In genomic region chr12:58550859-58551761, GRCm38 (mm10) we compare ENCODE assay signal across 16 mouse cellular contexts.
A peak's percentile ranks its signal among the peaks of the same experiment; 100 is the strongest.
DNase-seq lines count a peak whose midpoint lies in the region; ATAC-seq and TF ChIP-seq lines count a peak whose summit lies in the region.
"Had no signal": no experiment of that assay in that cellular context is flagged by ENCODE, and none has a peak within 500 bp of the region (broad histone marks: within the 10 kb centered on the region; RNA-seq: fewer than 3 reads in every experiment).

No protein-coding gene starts in this region.

- no peak overlapping the region for H3K27ac ChIP-seq in midbrain, embryonic 12.5 days (replicated peaks)
- no peak overlapping the region for H3K27ac ChIP-seq in midbrain, embryonic 10.5 days (replicated peaks)
- H3K27ac ChIP-seq in embryonic facial prominence, embryonic 15.5 days (replicated peaks): no peak overlapping the region
- H3K27ac ChIP-seq in limb, embryonic 12.5 days: peak overlapping the region; percentile 71; the same call in 1 of the 2 replicates
- H3K27ac ChIP-seq in gastrocnemius, adult 2 months: no peak overlapping the region
- no peak overlapping the region for H3K27ac ChIP-seq in kidney, adult 2 months (ENCODE audit: insufficient read depth, low read depth, low read length)
- H3K27ac ChIP-seq: intestine, embryonic 15.5 days had no signal

- no peak for TF ChIP-seq POLR2A in kidney, adult 2 months (IDR thresholded peaks at IDR 0.05; ENCODE audit: low read depth, low read length)

- intact Hi-C loops in gastrocnemius, adult 2 months (cut with DNase I): no loop called here

- no peaks in the 10 kb centered on the region for H3K27me3 ChIP-seq in midbrain, embryonic 12.5 days
- no peaks in the 10 kb centered on the region for H3K27me3 ChIP-seq in midbrain, embryonic 10.5 days (ENCODE audit: low read depth, poor library complexity, severe bottlenecking)
- H3K27me3 ChIP-seq in embryonic facial prominence, embryonic 15.5 days: no peaks in the 10 kb centered on the region
- no peaks in the 10 kb centered on the region for H3K27me3 ChIP-seq in limb, embryonic 12.5 days
- no peaks in the 10 kb centered on the region for H3K27me3 ChIP-seq in kidney, adult 2 months (replicated peaks; ENCODE audit: control insufficient read depth, insufficient read depth, low read length)
- H3K27me3 ChIP-seq: CH12.LX; intestine, embryonic 15.5 days had no signal

- no peaks in the 10 kb centered on the region for H3K9me3 ChIP-seq in midbrain, embryonic 12.5 days
- no peaks in the 10 kb centered on the region for H3K9me3 ChIP-seq in midbrain, embryonic 10.5 days (replicated peaks)
- H3K9me3 ChIP-seq in embryonic facial prominence, embryonic 15.5 days (replicated peaks): no peaks in the 10 kb centered on the region
- no peaks in the 10 kb centered on the region for H3K9me3 ChIP-seq in limb, embryonic 12.5 days
- H3K9me3 ChIP-seq: intestine, embryonic 15.5 days had no signal

- peak; percentile 70 for ATAC-seq in midbrain, embryonic 12.5 days (ENCODE audit: low FRiP score, low read depth)
- ATAC-seq in embryonic facial prominence, embryonic 15.5 days (ENCODE audit: insufficient number of reproducible peaks, low FRiP score, low TSS enrichment, low read depth): no peak
- ATAC-seq in limb, embryonic 12.5 days (ENCODE audit: insufficient number of reproducible peaks, insufficient read depth, low FRiP score, low TSS enrichment, low read depth): peak; percentile 52; the same call in 1 of the 2 replicates
- ATAC-seq: intestine, embryonic 15.5 days; lung, postnatal 0 days had no signal

- WGBS in midbrain, embryonic 12.5 days: 25% methylated on average over 9 of the region's 9 CpGs
- WGBS in midbrain, embryonic 10.5 days: 27% methylated on average over 9 of the region's 9 CpGs
- 23% methylated on average over 9 of the region's 9 CpGs for WGBS in embryonic facial prominence, embryonic 15.5 days
- 34% methylated on average over 9 of the region's 9 CpGs for WGBS in limb, embryonic 12.5 days
- 49% methylated on average over 9 of the region's 9 CpGs for WGBS in kidney, adult 2 months

- H3K4me1 ChIP-seq in midbrain, embryonic 12.5 days: peaks cover 10% of the 10 kb centered on the region
- peaks cover 11% of the 10 kb centered on the region for H3K4me1 ChIP-seq in midbrain, embryonic 10.5 days
- H3K4me1 ChIP-seq in embryonic facial prominence, embryonic 15.5 days: no peaks in the 10 kb centered on the region
- peaks cover 3% of the 10 kb centered on the region; the same call in 1 of the 2 replicates for H3K4me1 ChIP-seq in limb, embryonic 12.5 days (replicated peaks)
- no peaks in the 10 kb centered on the region for H3K4me1 ChIP-seq in kidney, adult 2 months (ENCODE audit: control insufficient read depth, insufficient read depth, low read length)
- H3K4me1 ChIP-seq: intestine, embryonic 15.5 days had no signal

- H3K36me3 ChIP-seq in midbrain, embryonic 12.5 days: no peaks in the 10 kb centered on the region
- no peaks in the 10 kb centered on the region for H3K36me3 ChIP-seq in midbrain, embryonic 10.5 days
- H3K36me3 ChIP-seq in embryonic facial prominence, embryonic 15.5 days: no peaks in the 10 kb centered on the region
- H3K36me3 ChIP-seq in limb, embryonic 12.5 days: no peaks in the 10 kb centered on the region
- no peaks in the 10 kb centered on the region for H3K36me3 ChIP-seq in kidney, adult 2 months (ENCODE audit: control insufficient read depth, insufficient read depth, low read length)
- H3K36me3 ChIP-seq: intestine, embryonic 15.5 days had no signal

- no peak for DNase-seq in midbrain, embryonic 10.5 days (ENCODE audit: low spot score)
- no peak for DNase-seq in layer of hippocampus, adult 9-10 months (ENCODE audit: low spot score)
- DNase-seq in gastrocnemius, adult 2 months: no peak
- no peak for DNase-seq in kidney, adult 2 months
- DNase-seq: adrenal gland, postnatal 36 days; cerebellum, adult 11 months; heart, adult 18-20 months; kidney, postnatal 14 days; thymus, postnatal 36 days had no signal

- no peak overlapping the region for H3K9ac ChIP-seq in midbrain, embryonic 12.5 days (replicated peaks)
- no peak overlapping the region for H3K9ac ChIP-seq in embryonic facial prominence, embryonic 15.5 days
- H3K9ac ChIP-seq in limb, embryonic 12.5 days (replicated peaks): no peak overlapping the region
- H3K9ac ChIP-seq: intestine, embryonic 15.5 days had no signal

- TF ChIP-seq CTCF in gastrocnemius, adult 2 months (IDR thresholded peaks at IDR 0.05): no peak
- TF ChIP-seq CTCF in kidney, adult 2 months (conservative IDR thresholded peaks at IDR 0.05; ENCODE audit: insufficient read depth, insufficient read length, low read depth, low read length): no peak

- no peak overlapping the region for H3K4me3 ChIP-seq in midbrain, embryonic 12.5 days
- H3K4me3 ChIP-seq in midbrain, embryonic 10.5 days: no peak overlapping the region
- H3K4me3 ChIP-seq in embryonic facial prominence, embryonic 15.5 days (replicated peaks): no peak overlapping the region
- H3K4me3 ChIP-seq in limb, embryonic 12.5 days (replicated peaks): no peak overlapping the region
- H3K4me3 ChIP-seq in gastrocnemius, adult 2 months: no peak overlapping the region
- H3K4me3 ChIP-seq in kidney, adult 2 months (ENCODE audit: insufficient read depth, low read depth, low read length): no peak overlapping the region
- H3K4me3 ChIP-seq: intestine, embryonic 15.5 days had no signal

- no peak overlapping the region for H3K4me2 ChIP-seq in midbrain, embryonic 12.5 days (replicated peaks)
- H3K4me2 ChIP-seq in embryonic facial prominence, embryonic 15.5 days (replicated peaks): 0 out of 2 replicates have a peak overlapping the region, but pooled peaks have one; percentile 21
- H3K4me2 ChIP-seq in limb, embryonic 12.5 days: peak overlapping the region; percentile 10; the same call in 1 of the 2 replicates
- H3K4me2 ChIP-seq: intestine, embryonic 15.5 days; liver, embryonic 11.5 days had no signal
